10 mouse cellular contexts compared by ENCODE assay signal in the genomic region with DNA sequence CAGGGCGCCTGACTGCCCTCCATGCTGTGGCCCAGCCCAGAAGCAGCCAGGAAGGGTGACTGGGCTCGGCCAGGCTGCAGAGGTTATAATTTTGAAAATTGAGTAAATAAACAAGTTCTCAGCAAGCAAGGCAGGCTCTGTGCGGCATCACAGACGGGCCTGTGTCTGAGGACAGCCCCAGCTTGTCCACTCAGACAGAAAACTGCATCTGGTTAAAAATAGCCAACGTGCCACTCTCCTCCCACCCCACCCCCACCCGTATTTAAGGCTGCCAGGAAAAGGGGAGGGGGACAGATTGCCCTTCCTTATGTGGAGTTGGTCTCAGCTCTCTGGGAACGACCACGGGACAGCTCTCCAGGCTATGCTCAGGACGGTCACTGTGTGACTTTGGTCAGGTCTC. TPM values are rescaled to one million over a fixed set of nuclear protein-coding genes. Genes with fewer than 3 reads are reported as not detected.
DNase-seq lines count a peak whose midpoint lies in the region; ATAC-seq and TF ChIP-seq lines count a peak whose summit lies in the region.
"Had no signal": no experiment of that assay in that cellular context is flagged by ENCODE, and none has a peak within 500 bp of the region (broad histone marks: within the 10 kb centered on the region; RNA-seq: fewer than 3 reads in every experiment).

No protein-coding gene starts in this region.

- H3K27ac ChIP-seq in heart, embryonic 14.5 days (replicated peaks in 1 of 2; ENCODE audit: control insufficient read depth in 1 of 2, insufficient read depth in 1 of 2, low read depth in 2 of 2, low read length in 2 of 2), result peak overlapping the region; percentile 87 to 92
- H3K27ac ChIP-seq in midbrain, embryonic 11.5 days (ENCODE audit: low read depth, low read length), result no peak overlapping the region; the same call in 1 of the 2 replicates
- H3K27ac ChIP-seq in midbrain, embryonic 14.5 days (replicated peaks; ENCODE audit: low read depth, low read length), result no peak overlapping the region
- peak overlapping the region; percentile 34; the same call in 1 of the 2 replicates for H3K27ac ChIP-seq in hindbrain, postnatal 0 days
- H3K27ac ChIP-seq in stomach, embryonic 16.5 days (ENCODE audit: low read length), result peak overlapping the region; percentile 86
- H3K27ac ChIP-seq: liver, embryonic 14.5 days had no signal

- WGBS in heart, embryonic 14.5 days, result 7% methylated on average over 9 of the region's 9 CpGs
- 43% methylated on average over 9 of the region's 9 CpGs for WGBS in midbrain, embryonic 11.5 days
- 43% methylated on average over 9 of the region's 9 CpGs for WGBS in midbrain, embryonic 14.5 days
- 29% methylated on average over 9 of the region's 9 CpGs for WGBS in hindbrain, postnatal 0 days
- 17% methylated on average over 9 of the region's 9 CpGs for WGBS in stomach, embryonic 16.5 days

- peaks cover 60 to 80% of the 10 kb centered on the region in 2 experiments for H3K4me1 ChIP-seq in heart, embryonic 14.5 days (ENCODE audit: control insufficient read depth in 2 of 2, insufficient read depth in 2 of 2, low read length in 2 of 2)
- peaks cover 7% of the 10 kb centered on the region for H3K4me1 ChIP-seq in midbrain, embryonic 11.5 days (ENCODE audit: control insufficient read depth, insufficient read depth, low read length)
- no peaks in the 10 kb centered on the region for H3K4me1 ChIP-seq in midbrain, embryonic 14.5 days (ENCODE audit: control insufficient read depth, insufficient read depth, low read length)
- H3K4me1 ChIP-seq in hindbrain, postnatal 0 days (ENCODE audit: insufficient read depth, low read length), result peaks cover 5% of the 10 kb centered on the region
- H3K4me1 ChIP-seq in stomach, embryonic 16.5 days (ENCODE audit: control insufficient read depth, insufficient read depth, low read length), result peaks cover 48% of the 10 kb centered on the region

- ATAC-seq in heart, embryonic 14.5 days (ENCODE audit: insufficient number of reproducible peaks, insufficient read depth, low FRiP score, low read depth), result peak; percentile 52; the same call in 1 of the 2 replicates
- ATAC-seq in midbrain, embryonic 11.5 days (ENCODE audit: low FRiP score), result no peak
- ATAC-seq in midbrain, embryonic 14.5 days (ENCODE audit: low FRiP score, low TSS enrichment), result no peak
- no peak; the same call in 1 of the 2 replicates for ATAC-seq in hindbrain, postnatal 0 days
- peak; percentile 34; the same call in 1 of the 2 replicates for ATAC-seq in stomach, embryonic 16.5 days (ENCODE audit: insufficient read depth, low FRiP score)

- peaks cover 12% of the 10 kb centered on the region; the same call in 1 of the 2 replicates for H3K36me3 ChIP-seq in heart, embryonic 14.5 days (ENCODE audit: control insufficient read depth, insufficient read depth, low read length)
- no peaks in the 10 kb centered on the region for H3K36me3 ChIP-seq in midbrain, embryonic 11.5 days (ENCODE audit: control insufficient read depth, insufficient read depth, low read length)
- H3K36me3 ChIP-seq in midbrain, embryonic 14.5 days (ENCODE audit: control insufficient read depth, insufficient read depth, low read length), result no peaks in the 10 kb centered on the region
- H3K36me3 ChIP-seq in hindbrain, postnatal 0 days (ENCODE audit: insufficient read depth, low read length), result no peaks in the 10 kb centered on the region
- no peaks in the 10 kb centered on the region; the same call in 1 of the 2 replicates for H3K36me3 ChIP-seq in stomach, embryonic 16.5 days (ENCODE audit: control insufficient read depth, insufficient read depth, low read length)

- DNase-seq in heart, postnatal 14 days, result no peak
- DNase-seq in midbrain, embryonic 11.5 days (ENCODE audit: low spot score, missing footprints), result no peak
- no peak for DNase-seq in midbrain, embryonic 14.5 days
- DNase-seq in hindbrain, postnatal 0 days (ENCODE audit: low spot score), result no peak
- DNase-seq in layer of hippocampus, postnatal 14 days (ENCODE audit: low spot score in 2 of 2), result no peak
- DNase-seq in right cerebral cortex, postnatal 25 days, result no peak
- DNase-seq: cerebellum, adult 2 months had no signal

- intact Hi-C loops in heart, postnatal 14 days (cut with DNase I), result no loop called here

- peak overlapping the region; percentile 45 for H3K4me2 ChIP-seq in heart, embryonic 14.5 days (ENCODE audit: low read length)
- H3K4me2 ChIP-seq in midbrain, embryonic 11.5 days, result no peak overlapping the region
- no peak overlapping the region for H3K4me2 ChIP-seq in midbrain, embryonic 14.5 days (ENCODE audit: low read length)
- H3K4me2 ChIP-seq in hindbrain, postnatal 0 days (ENCODE audit: low read depth, low read length), result no peak overlapping the region
- 0 out of 2 replicates have a peak overlapping the region, but pooled peaks have one; percentile 6 for H3K4me2 ChIP-seq in stomach, embryonic 16.5 days (ENCODE audit: low read depth, low read length)

- no peaks in the 10 kb centered on the region for H3K9me3 ChIP-seq in heart, embryonic 14.5 days (ENCODE audit: control insufficient read depth, low read length)
- no peaks in the 10 kb centered on the region for H3K9me3 ChIP-seq in midbrain, embryonic 11.5 days (ENCODE audit: control insufficient read depth, low read length)
- no peaks in the 10 kb centered on the region for H3K9me3 ChIP-seq in midbrain, embryonic 14.5 days (ENCODE audit: control insufficient read depth, low read length)
- H3K9me3 ChIP-seq in hindbrain, postnatal 0 days (ENCODE audit: low read length), result no peaks in the 10 kb centered on the region
- H3K9me3 ChIP-seq in stomach, embryonic 16.5 days (replicated peaks; ENCODE audit: control insufficient read depth, low read length), result no peaks in the 10 kb centered on the region

- H3K9ac ChIP-seq in heart, embryonic 14.5 days (ENCODE audit: low read length), result peak overlapping the region; percentile 57
- 0 out of 2 replicates have a peak overlapping the region, but pooled peaks have one; percentile 4 for H3K9ac ChIP-seq in midbrain, embryonic 11.5 days (ENCODE audit: low read length)
- no peak overlapping the region for H3K9ac ChIP-seq in midbrain, embryonic 14.5 days (replicated peaks; ENCODE audit: low read length)
- H3K9ac ChIP-seq in hindbrain, postnatal 0 days (replicated peaks; ENCODE audit: low read length), result no peak overlapping the region
- peak overlapping the region; percentile 65 for H3K9ac ChIP-seq in stomach, embryonic 16.5 days (ENCODE audit: low read length)
- H3K9ac ChIP-seq: liver, embryonic 14.5 days had no signal

- H3K4me3 ChIP-seq in heart, embryonic 14.5 days (ENCODE audit: control insufficient read depth in 1 of 2, insufficient read depth in 1 of 2, low read depth in 1 of 2, low read length in 2 of 2), result no peak overlapping the region
- H3K4me3 ChIP-seq in midbrain, embryonic 11.5 days (ENCODE audit: low read depth, low read length), result no peak overlapping the region
- H3K4me3 ChIP-seq in midbrain, embryonic 14.5 days (replicated peaks; ENCODE audit: low read depth, low read length), result no peak overlapping the region
- no peak overlapping the region for H3K4me3 ChIP-seq in hindbrain, postnatal 0 days (ENCODE audit: low read length)
- no peak overlapping the region for H3K4me3 ChIP-seq in stomach, embryonic 16.5 days (replicated peaks; ENCODE audit: low read length)

- no peaks in the 10 kb centered on the region for H3K27me3 ChIP-seq in heart, embryonic 14.5 days (ENCODE audit: control insufficient read depth, insufficient read depth, low read length)
- no peaks in the 10 kb centered on the region for H3K27me3 ChIP-seq in midbrain, embryonic 11.5 days (ENCODE audit: control insufficient read depth, insufficient read depth, low read length)
- no peaks in the 10 kb centered on the region for H3K27me3 ChIP-seq in midbrain, embryonic 14.5 days (ENCODE audit: control insufficient read depth, insufficient read depth, low read length)
- H3K27me3 ChIP-seq in hindbrain, postnatal 0 days (ENCODE audit: insufficient read depth, low read length), result no peaks in the 10 kb centered on the region
- no peaks in the 10 kb centered on the region for H3K27me3 ChIP-seq in stomach, embryonic 16.5 days (ENCODE audit: control insufficient read depth, insufficient read depth, low read length)

- no peak for TF ChIP-seq CTCF in hindbrain, postnatal 0 days (IDR thresholded peaks at IDR 0.05; ENCODE audit: low read depth)

RNA-seq across cellular contexts. Expression of a gene that starts 12.1 kb away (rescaled TPM):
- 18.1 and 25.1 TPM in 2 replicates for polyA plus RNA-seq in heart, embryonic 14.5 days (2014; fragmentation: Nextera tagmentation; extraction: Ambion mirVana)
- total RNA-seq in heart, postnatal 14 days (2021), result 10 to 100 TPM; 31.2 to 33.4 TPM
- 10.3 and 10.6 TPM in 2 replicates for polyA plus RNA-seq in midbrain, embryonic 11.5 days (2014; fragmentation: Nextera tagmentation; extraction: Ambion mirVana)
- 13.6 and 19.8 TPM in 2 replicates for polyA plus RNA-seq in midbrain, embryonic 14.5 days (2014; fragmentation: Nextera tagmentation; extraction: Ambion mirVana)
- 49.8 and 52.7 TPM in 2 replicates for total RNA-seq in hindbrain, postnatal 0 days (2014; rRNA removed)
- polyA plus RNA-seq in hindbrain, postnatal 0 days (2015; fragmentation: Nextera tagmentation; extraction: Ambion mirVana), result 20.8 and 23.5 TPM in 2 replicates
- 108 and 139 TPM in 2 replicates for polyA plus RNA-seq in stomach, embryonic 16.5 days (2015; fragmentation: Nextera tagmentation; extraction: Ambion mirVana)
- total RNA-seq in layer of hippocampus, postnatal 14 days (2021), result 10 to 100 TPM; 15.2 to 18.7 TPM

RNA-seq across cellular contexts. Expression of a gene that starts 41.0 kb away (rescaled TPM):
- 28.7 and 29.7 TPM in 2 replicates for polyA plus RNA-seq in heart, embryonic 14.5 days (2014; fragmentation: Nextera tagmentation; extraction: Ambion mirVana)
- 10 to 100 TPM; 19.5 to 22.7 TPM for total RNA-seq in heart, postnatal 14 days (2021)
- polyA plus RNA-seq in midbrain, embryonic 11.5 days (2014; fragmentation: Nextera tagmentation; extraction: Ambion mirVana), result 51.4 and 53.8 TPM in 2 replicates
- 240 and 245 TPM in 2 replicates for polyA plus RNA-seq in midbrain, embryonic 14.5 days (2014; fragmentation: Nextera tagmentation; extraction: Ambion mirVana)
- 142 and 149 TPM in 2 replicates for total RNA-seq in hindbrain, postnatal 0 days (2014; rRNA removed)
- polyA plus RNA-seq in hindbrain, postnatal 0 days (2015; fragmentation: Nextera tagmentation; extraction: Ambion mirVana), result 318 and 348 TPM in 2 replicates
- 20.8 and 23.2 TPM in 2 replicates for polyA plus RNA-seq in stomach, embryonic 16.5 days (2015; fragmentation: Nextera tagmentation; extraction: Ambion mirVana)
- 100 to 1,000 TPM; 601 to 619 TPM for total RNA-seq in layer of hippocampus, postnatal 14 days (2021)

Comparison
In these comparisons a context has a peak if more than half of its experiments do, and no peak if none do; other contexts are left out.
1. H3K9ac ChIP-seq: peak in heart, embryonic 14.5 days (single experiment), midbrain, embryonic 11.5 days (single experiment) and stomach, embryonic 16.5 days (single experiment); none in midbrain, embryonic 14.5 days (single experiment) and hindbrain, postnatal 0 days (single experiment).
2. ATAC-seq: peak in heart, embryonic 14.5 days (single experiment) and stomach, embryonic 16.5 days (single experiment); none in midbrain, embryonic 11.5 days (single experiment), midbrain, embryonic 14.5 days (single experiment) and hindbrain, postnatal 0 days (single experiment).
3. H3K27ac ChIP-seq: peak in heart, embryonic 14.5 days (2 of 2), hindbrain, postnatal 0 days (single experiment) and stomach, embryonic 16.5 days (single experiment); none in midbrain, embryonic 11.5 days (single experiment) and midbrain, embryonic 14.5 days (single experiment).
4. H3K4me2 ChIP-seq: peak in heart, embryonic 14.5 days (single experiment) and stomach, embryonic 16.5 days (single experiment); none in midbrain, embryonic 11.5 days (single experiment), midbrain, embryonic 14.5 days (single experiment) and hindbrain, postnatal 0 days (single experiment).